Mouse (Mus musculus) liver, adult 2 months (tissue): ENCODE results near the gene Gm20661. TPM values are rescaled to one million over a fixed set of nuclear protein-coding genes. Genes with fewer than 3 reads are reported as not detected.

ENCODE experiments used
- DNase-seq: peaks from one replicate; pipeline ENCODE4 v3.0.0-alpha.2; 2011; ENCODE audit warnings: low read depth, low spot score; ENCODE audit errors: extremely low read depth
- H3K27ac ChIP-seq: fragments of 200-500 bp; replicated peaks from 2 replicates; pipeline ENCODE4 v1.5.1; 2012; ENCODE audit warnings: low read depth, mild to moderate bottlenecking, control low read depth, inconsistent platforms, low read length; ENCODE audit not compliant: insufficient read depth
- H3K27me3 ChIP-seq: fragments of 200-500 bp; 2 replicates; pipeline ENCODE4 v1.6.1; 2012; ENCODE audit warnings: mild to moderate bottlenecking, moderate library complexity, low read length, inconsistent platforms; ENCODE audit not compliant: control insufficient read depth, insufficient read depth
- H3K36me3 ChIP-seq: fragments of 200-500 bp; 2 replicates; pipeline ENCODE4 v1.6.1; 2012; ENCODE audit warnings: low read length, inconsistent platforms; ENCODE audit not compliant: control insufficient read depth, insufficient read depth
- H3K4me1 ChIP-seq: fragments of 200-500 bp; 2 replicates; pipeline ENCODE4 v1.6.1; 2011; ENCODE audit warnings: low read length; ENCODE audit not compliant: control insufficient read depth, insufficient read depth
- H3K4me3 ChIP-seq: fragments of 200-500 bp; 2 replicates; pipeline ENCODE4 v1.5.1; 2011; ENCODE audit warnings: low read depth, mild to moderate bottlenecking, control low read depth, low read length, moderate library complexity; ENCODE audit not compliant: insufficient read depth
- H3K79me2 ChIP-seq: fragments of 200-500 bp; 2 replicates; pipeline ENCODE4 v1.6.1; 2012; ENCODE audit warnings: inconsistent platforms, mild to moderate bottlenecking, low read length, moderate library complexity; ENCODE audit not compliant: control insufficient read depth, insufficient read depth
- H3K9ac ChIP-seq: fragments of 200-500 bp; 2 replicates; pipeline ENCODE4 v1.6.1; 2012; ENCODE audit warnings: low read depth, mild to moderate bottlenecking, control low read depth, inconsistent platforms, low read length
- CTCF ChIP-seq: fragments of 200-500 bp; IDR thresholded peaks from 2 replicates; pipeline ENCODE4 v1.5.1; 2011; ENCODE audit warnings: low read depth, low read length, control low read depth
- POLR2A ChIP-seq: fragments of 200-500 bp; IDR thresholded peaks from 2 replicates; pipeline ENCODE4 v1.6.1; 2011; ENCODE audit warnings: low read length, control low read depth; ENCODE audit not compliant: insufficient read depth; ENCODE audit errors: extremely low read depth
- WGBS: fragments of 180-500 bp; shearing (Covaris S2); methylation state at CpG from one replicate; pipeline ENCODE4 v1.1.7; 2018; 5-methylcytosine and 5-hydroxymethylcytosine counted together
- polyA plus RNA-seq: library from polyadenylated mRNA; depleted of rRNA; stranded (reverse); fragments of >200 nt; gene quantifications from 2 replicates; pipeline ENCODE4 v1.2.3, GENCODE M21; 2012; rRNA removed
- total RNA-seq: library from RNA; depleted of rRNA; stranded (reverse); fragments of >200 nt; gene quantifications from 2 replicates; pipeline ENCODE4 v1.2.3, GENCODE M21; 2014; rRNA removed

Gene Gm20661
- not detected in 2 replicates for total RNA-seq
- 0.10 TPM in 1 of 2 replicates, not detected in the other for polyA plus RNA-seq

- Histone ChIP-seq H3K27ac (peak within 1 kb of the TSS; percentile 82), H3K79me2 (no peaks in the 10 kb centered on the region), H3K27me3 (no peaks in the 10 kb centered on the region), H3K4me1 (peaks cover 10% of the 10 kb centered on the region; the same call in 1 of the 2 replicates), H3K9ac (no peak within 1 kb of the TSS; the same call in 1 of the 2 replicates), H3K4me3 (no peak within 1 kb of the TSS; the same call in 1 of the 2 replicates), H3K36me3 (no peaks in the 10 kb centered on the region)
- 68% methylated on average over 14 of the region's 14 CpGs for WGBS
- DNase-seq = peak; percentile 36
- TF ChIP-seq CTCF (no peak), POLR2A (no peak)
These were observed at the start of gene Gm20661 for GRCm38 (mm10) chr9:107982681-107983346. TSS of gene Gm20661 (plus strand) at chr9:107983058.

DNA sequence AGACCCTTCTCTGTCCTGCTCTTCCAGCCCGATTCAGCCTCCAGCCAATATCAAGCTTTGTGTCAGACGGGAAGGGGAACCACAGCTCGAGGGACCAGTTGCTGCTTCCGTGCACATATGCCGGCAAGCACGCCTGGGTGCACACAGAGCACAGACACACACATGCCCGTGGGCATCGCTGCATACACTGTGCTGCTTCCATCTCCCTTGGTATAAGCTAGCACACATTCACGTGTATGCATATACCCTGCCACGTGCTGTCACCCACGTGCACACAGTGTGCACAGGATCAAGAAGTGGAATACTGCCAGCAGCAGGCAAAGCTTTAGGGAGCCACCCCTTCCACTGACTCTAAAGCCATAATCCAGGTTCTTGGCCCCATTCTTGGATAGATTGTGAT is 48.7 kb upstream of the Gm20661 start:
- no peak overlapping the region for H3K27ac ChIP-seq
- no peak overlapping the region for H3K4me3 ChIP-seq
- DNase-seq = no peak
- 0 out of 2 replicates have a peak, but pooled peaks cover 3% of the 10 kb centered on the region for H3K4me1 ChIP-seq
- H3K9ac ChIP-seq = no peak overlapping the region
- TF ChIP-seq CTCF (no peak), POLR2A (no peak)
- WGBS = 83% methylated on average over 11 of the region's 11 CpGs
- no peaks in the 10 kb centered on the region for H3K79me2 ChIP-seq
- peaks cover 16% of the 10 kb centered on the region for H3K27me3 ChIP-seq
- H3K36me3 ChIP-seq = no peaks in the 10 kb centered on the region

DNA sequence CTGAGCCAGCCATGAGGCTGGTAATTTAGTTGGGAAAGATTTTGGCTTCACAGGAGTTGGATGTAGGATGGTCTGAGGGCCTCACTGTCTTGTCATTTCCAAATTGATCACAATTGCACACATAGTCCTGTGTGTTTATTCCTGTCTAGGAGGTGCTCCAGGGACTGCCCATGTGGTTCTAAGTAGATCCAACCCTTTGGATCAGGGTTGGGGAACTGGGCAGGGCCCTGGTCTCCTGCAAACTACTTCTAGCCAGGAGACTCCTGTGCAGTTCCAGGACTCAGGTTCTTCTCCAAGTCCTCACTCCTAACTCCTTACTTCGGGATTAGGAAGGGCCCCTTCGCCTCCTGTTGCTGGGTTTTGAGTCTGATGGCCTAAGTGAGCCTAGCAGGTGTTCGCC is 47.5 kb upstream of the Gm20661 start, which contains the start of gene Camkv:
Gene Camkv, plus strand, starts transcription at position 301 of the 400 bp plus-strand sequence.
- WGBS = 59% methylated on average over 3 of the region's 3 CpGs
- no peak for TF ChIP-seq CTCF
- Histone ChIP-seq H3K9ac (0 out of 2 replicates have a peak within 1 kb of the TSS, but pooled peaks have one; percentile 21), H3K4me3 (no peak within 1 kb of the TSS), H3K27ac (no peak within 1 kb of the TSS), H3K36me3 (no peaks in the 10 kb centered on the region), H3K4me1 (0 out of 2 replicates have a peak, but pooled peaks cover 3% of the 10 kb centered on the region), H3K27me3 (peaks cover 16% of the 10 kb centered on the region), H3K79me2 (no peaks in the 10 kb centered on the region)
- DNase-seq = no peak

- Histone ChIP-seq H3K9ac (0 out of 2 replicates have a peak overlapping the region, but pooled peaks have one; percentile 21), H3K79me2 (no peaks in the 10 kb centered on the region), H3K27me3 (peaks cover 16% of the 10 kb centered on the region), H3K27ac (no peak overlapping the region), H3K4me1 (0 out of 2 replicates have a peak, but pooled peaks cover 3% of the 10 kb centered on the region), H3K4me3 (no peak overlapping the region), H3K36me3 (no peaks in the 10 kb centered on the region)
- DNase-seq = no peak
- TF ChIP-seq CTCF (no peak), POLR2A (no peak)
- WGBS = 6% methylated on average over 41 of the region's 41 CpGs
These were observed 47.1 kb upstream of the Gm20661 start for GRCm38 (mm10) chr9:107935790-107936214.

- H3K36me3 ChIP-seq = no peaks in the 10 kb centered on the region
- 0 out of 2 replicates have a peak, but pooled peaks cover 3% of the 10 kb centered on the region for H3K4me1 ChIP-seq
- no peak for TF ChIP-seq CTCF
- no peak for TF ChIP-seq POLR2A
- H3K4me3 ChIP-seq = no peak overlapping the region
- DNase-seq = no peak
- no peaks in the 10 kb centered on the region for H3K79me2 ChIP-seq
- no peak overlapping the region for H3K27ac ChIP-seq
- peaks cover 16% of the 10 kb centered on the region for H3K27me3 ChIP-seq
- 13% methylated on average over 29 of the region's 29 CpGs for WGBS
- no peak overlapping the region for H3K9ac ChIP-seq
These were observed 46.5 kb upstream of the Gm20661 start for GRCm38 (mm10) chr9:107936215-107936822.

GRCm38 (mm10) chr9:107936831-107937230 is 46.0 kb upstream of the Gm20661 start:
- Histone ChIP-seq H3K27ac (no peak overlapping the region), H3K4me3 (no peak overlapping the region), H3K4me1 (0 out of 2 replicates have a peak, but pooled peaks cover 3% of the 10 kb centered on the region), H3K9ac (no peak overlapping the region), H3K27me3 (peaks cover 16% of the 10 kb centered on the region), H3K36me3 (no peaks in the 10 kb centered on the region), H3K79me2 (no peaks in the 10 kb centered on the region)
- DNase-seq = no peak
- 51% methylated on average over 3 of the region's 3 CpGs for WGBS
- no peak for TF ChIP-seq POLR2A
- no peak for TF ChIP-seq CTCF
